Mouse (Mus musculus): ENCODE results near the gene Tmprss2. TPM values are rescaled to one million over a fixed set of nuclear protein-coding genes. Genes with fewer than 3 reads are reported as not detected.
"Not testable (repeated sequence)": the region's sequence is repeated elsewhere in the genome, so short reads cannot be mapped to it uniquely, and the experiment has no call there.

Tmprss2 gene
- polyA plus RNA-seq, 1 experiment from 2014 or later: 0.23 TPM

DNA sequence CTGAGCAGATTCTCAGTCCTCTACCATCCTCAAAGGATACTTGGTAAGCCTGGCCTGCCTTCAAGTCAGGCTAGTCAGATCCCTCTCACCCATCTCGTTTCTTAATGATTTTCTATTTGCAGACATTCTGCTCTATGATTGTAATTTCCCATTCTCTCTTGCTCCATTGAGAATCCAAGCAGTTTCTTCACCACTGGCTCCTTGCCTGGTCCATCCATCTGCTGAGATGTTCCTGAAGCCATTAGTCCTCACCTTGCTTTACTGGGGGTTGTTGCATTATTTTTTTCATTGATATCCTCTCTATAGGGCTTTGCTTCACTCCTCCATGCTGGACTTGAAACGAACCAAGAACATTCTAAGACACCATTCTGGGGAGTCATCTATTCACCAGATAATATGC is 10.4 kb downstream of the Tmprss2 start:
- no peak overlapping the region for H3K4me3 ChIP-seq (ENCODE audit: low read depth, low read length)
- no peaks in the 10 kb centered on the region for H3K4me1 ChIP-seq (ENCODE audit: control insufficient read depth, insufficient read depth, low read length)
- no peaks in the 10 kb centered on the region for H3K27me3 ChIP-seq (ENCODE audit: control insufficient read depth, insufficient read depth, low read length)
- WGBS: 71% methylated on average over 2 of the region's 2 CpGs
- no peaks in the 10 kb centered on the region for H3K36me3 ChIP-seq (ENCODE audit: control insufficient read depth, insufficient read depth, low read length)
- no peak overlapping the region for H3K27ac ChIP-seq (ENCODE audit: low read depth, low read length)
- no peak overlapping the region for H3K4me2 ChIP-seq
- no peaks in the 10 kb centered on the region for H3K9me3 ChIP-seq (ENCODE audit: control insufficient read depth, low read length)
- DNase-seq (ENCODE audit: low spot score, missing footprints) (no peak), ATAC-seq (ENCODE audit: low FRiP score) (no peak)
- H3K9ac ChIP-seq (ENCODE audit: low read length): no peak overlapping the region

DNA sequence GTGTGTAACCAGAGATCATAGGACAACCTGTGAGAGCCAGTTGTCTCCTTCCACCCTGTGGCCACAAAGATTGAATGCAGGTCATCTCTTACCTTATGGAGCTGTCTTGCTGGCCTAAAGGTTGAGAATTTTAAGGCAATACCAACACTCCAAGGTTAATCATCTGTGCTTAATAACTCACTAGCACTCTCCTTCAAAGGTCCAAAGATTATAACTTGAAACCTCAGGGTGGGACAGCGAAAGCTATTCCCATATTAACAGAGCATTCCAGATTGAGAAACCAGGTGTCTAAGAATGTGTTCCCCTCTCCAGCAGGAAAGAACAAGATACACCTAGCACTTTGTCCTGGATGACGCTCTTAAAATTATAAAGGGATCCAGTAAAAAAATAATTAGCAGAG is 12.9 kb downstream of the Tmprss2 start:
- Histone ChIP-seq H3K9me3 (ENCODE audit: control insufficient read depth, low read length) (no peaks in the 10 kb centered on the region), H3K9ac (ENCODE audit: low read length) (no peak overlapping the region), H3K4me3 (ENCODE audit: low read depth, low read length) (no peak overlapping the region), H3K4me1 (ENCODE audit: control insufficient read depth, insufficient read depth, low read length) (no peaks in the 10 kb centered on the region), H3K4me2 (no peak overlapping the region), H3K36me3 (ENCODE audit: control insufficient read depth, insufficient read depth, low read length) (no peaks in the 10 kb centered on the region), H3K27me3 (ENCODE audit: control insufficient read depth, insufficient read depth, low read length) (no peaks in the 10 kb centered on the region), H3K27ac (ENCODE audit: low read depth, low read length) (no peak overlapping the region)
- DNase-seq (ENCODE audit: low spot score, missing footprints): no peak
- 92% methylated on average over 2 of the region's 2 CpGs for WGBS
- no peak for ATAC-seq (ENCODE audit: low FRiP score)

DNA sequence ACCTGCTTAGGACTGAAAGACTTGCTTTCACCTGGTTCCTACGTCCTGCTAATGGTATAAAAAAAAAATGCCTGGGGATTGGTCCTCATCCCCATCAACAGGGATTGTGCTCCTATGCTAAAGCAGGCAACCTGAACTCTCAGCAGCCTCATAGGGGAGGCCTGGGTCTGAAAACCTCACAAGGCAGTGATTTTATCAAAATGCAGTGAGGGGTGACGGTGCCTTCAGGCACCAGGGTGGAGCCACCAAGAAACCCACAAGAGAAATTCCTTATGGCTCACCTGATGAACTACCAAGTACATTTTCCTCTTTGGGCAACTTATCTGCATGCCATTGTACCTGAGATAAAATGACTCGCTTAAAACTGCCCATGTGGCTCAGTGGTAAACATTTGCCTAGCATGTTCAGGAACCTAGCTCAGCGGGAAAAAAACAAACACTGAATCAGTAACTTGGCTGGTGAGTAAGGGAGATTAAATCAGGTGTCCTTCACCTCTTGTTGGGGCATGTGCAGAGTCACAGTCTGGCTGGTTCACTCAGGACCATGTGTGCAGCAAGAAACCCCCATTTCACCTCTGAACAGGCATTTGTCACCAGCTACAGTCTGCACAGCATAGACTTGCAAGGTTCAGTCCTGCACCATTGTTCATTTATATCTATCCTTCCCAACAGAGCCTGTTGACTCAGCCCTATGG is 17.0 kb downstream of the Tmprss2 start:
- 77% methylated on average over 4 of the region's 4 CpGs for WGBS
- DNase-seq (ENCODE audit: low spot score, missing footprints): no peak
- ATAC-seq (ENCODE audit: low FRiP score): no peak

GRCm38 (mm10) chr16:97593057-97593456 is 17.9 kb downstream of the Tmprss2 start:
- Histone ChIP-seq H3K27me3 (ENCODE audit: control insufficient read depth, insufficient read depth, low read length) (no peaks in the 10 kb centered on the region), H3K4me1 (ENCODE audit: control insufficient read depth, insufficient read depth, low read length) (no peaks in the 10 kb centered on the region), H3K9ac (ENCODE audit: low read length) (no peak overlapping the region), H3K27ac (ENCODE audit: low read depth, low read length) (no peak overlapping the region), H3K4me2 (no peak overlapping the region), H3K9me3 (ENCODE audit: control insufficient read depth, low read length) (no peaks in the 10 kb centered on the region), H3K4me3 (ENCODE audit: low read depth, low read length) (no peak overlapping the region), H3K36me3 (ENCODE audit: control insufficient read depth, insufficient read depth, low read length) (no peaks in the 10 kb centered on the region)
- ATAC-seq (ENCODE audit: low FRiP score) (no peak), DNase-seq (ENCODE audit: low spot score, missing footprints) (peak; percentile 98)
- WGBS: 33% methylated on average over 1 of the region's 1 CpGs

More for the DNA sequence above, 17.0 kb downstream of the Tmprss2 start:
- no peak overlapping the region for H3K27ac ChIP-seq (ENCODE audit: low read depth, low read length)
- no peaks in the 10 kb centered on the region for H3K36me3 ChIP-seq (ENCODE audit: control insufficient read depth, insufficient read depth, low read length)
- H3K4me1 ChIP-seq (ENCODE audit: control insufficient read depth, insufficient read depth, low read length): no peaks in the 10 kb centered on the region
- no peaks in the 10 kb centered on the region for H3K9me3 ChIP-seq (ENCODE audit: control insufficient read depth, low read length)
- no peaks in the 10 kb centered on the region for H3K27me3 ChIP-seq (ENCODE audit: control insufficient read depth, insufficient read depth, low read length)
- no peak overlapping the region for H3K4me2 ChIP-seq
- no peak overlapping the region for H3K9ac ChIP-seq (ENCODE audit: low read length)
- no peak overlapping the region for H3K4me3 ChIP-seq (ENCODE audit: low read depth, low read length)

DNA sequence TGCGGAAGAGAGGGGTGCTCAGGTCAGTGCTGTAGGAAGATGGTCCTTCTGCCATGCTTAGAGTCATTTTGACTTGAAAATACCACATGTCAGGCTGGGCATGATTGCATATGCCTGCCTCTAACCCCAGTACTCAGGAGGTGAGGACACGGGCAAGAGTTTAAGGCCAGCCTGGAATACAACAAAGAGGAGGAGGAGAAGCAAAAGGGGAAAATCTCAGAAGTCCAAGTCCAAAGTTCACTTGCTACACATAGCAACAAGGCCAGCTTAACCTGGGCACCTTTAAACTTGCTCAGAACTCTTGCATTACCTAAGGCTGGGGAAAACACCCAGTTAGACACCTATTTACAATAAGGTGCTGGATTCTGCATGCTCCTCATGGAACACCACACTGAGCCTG is 19.5 kb downstream of the Tmprss2 start:
- Histone ChIP-seq H3K36me3 (ENCODE audit: control insufficient read depth, insufficient read depth, low read length) (no peaks in the 10 kb centered on the region), H3K4me3 (ENCODE audit: low read depth, low read length) (no peak overlapping the region), H3K27me3 (ENCODE audit: control insufficient read depth, insufficient read depth, low read length) (no peaks in the 10 kb centered on the region), H3K27ac (ENCODE audit: low read depth, low read length) (no peak overlapping the region), H3K9me3 (ENCODE audit: control insufficient read depth, low read length) (no peaks in the 10 kb centered on the region), H3K4me2 (no peak overlapping the region), H3K4me1 (ENCODE audit: control insufficient read depth, insufficient read depth, low read length) (no peaks in the 10 kb centered on the region), H3K9ac (ENCODE audit: low read length) (no peak overlapping the region)
- DNase-seq (ENCODE audit: low spot score, missing footprints): no peak
- WGBS: 95% methylated on average over 2 of the region's 2 CpGs
- no peak for ATAC-seq (ENCODE audit: low FRiP score)

GRCm38 (mm10) chr16:97582876-97583275 is 28.1 kb downstream of the Tmprss2 start:
- not testable (repeated sequence) for H3K9ac ChIP-seq (ENCODE audit: low read length); H3K4me3 ChIP-seq (ENCODE audit: low read depth, low read length); H3K4me1 ChIP-seq (ENCODE audit: control insufficient read depth, insufficient read depth, low read length); H3K4me2 ChIP-seq; H3K36me3 ChIP-seq (ENCODE audit: control insufficient read depth, insufficient read depth, low read length); ATAC-seq (ENCODE audit: low FRiP score); H3K27ac ChIP-seq (ENCODE audit: low read depth, low read length); H3K27me3 ChIP-seq (ENCODE audit: control insufficient read depth, insufficient read depth, low read length); DNase-seq (ENCODE audit: low spot score, missing footprints); H3K9me3 ChIP-seq (ENCODE audit: control insufficient read depth, low read length)
- WGBS: 87% methylated on average over 1 of the region's 1 CpGs

GRCm38 (mm10) chr16:97569426-97569825 is 41.6 kb downstream of the Tmprss2 start:
- Histone ChIP-seq H3K27ac (ENCODE audit: low read depth, low read length) (no peak overlapping the region), H3K36me3 (ENCODE audit: control insufficient read depth, insufficient read depth, low read length) (no peaks in the 10 kb centered on the region), H3K27me3 (ENCODE audit: control insufficient read depth, insufficient read depth, low read length) (no peaks in the 10 kb centered on the region), H3K4me3 (ENCODE audit: low read depth, low read length) (no peak overlapping the region), H3K9ac (ENCODE audit: low read length) (no peak overlapping the region), H3K4me1 (ENCODE audit: control insufficient read depth, insufficient read depth, low read length) (no peaks in the 10 kb centered on the region), H3K4me2 (no peak overlapping the region), H3K9me3 (ENCODE audit: control insufficient read depth, low read length) (no peaks in the 10 kb centered on the region)
- ATAC-seq (ENCODE audit: low FRiP score): no peak
- 39% methylated on average over 1 of the region's 1 CpGs for WGBS
- DNase-seq (ENCODE audit: low spot score, missing footprints): no peak

DNA sequence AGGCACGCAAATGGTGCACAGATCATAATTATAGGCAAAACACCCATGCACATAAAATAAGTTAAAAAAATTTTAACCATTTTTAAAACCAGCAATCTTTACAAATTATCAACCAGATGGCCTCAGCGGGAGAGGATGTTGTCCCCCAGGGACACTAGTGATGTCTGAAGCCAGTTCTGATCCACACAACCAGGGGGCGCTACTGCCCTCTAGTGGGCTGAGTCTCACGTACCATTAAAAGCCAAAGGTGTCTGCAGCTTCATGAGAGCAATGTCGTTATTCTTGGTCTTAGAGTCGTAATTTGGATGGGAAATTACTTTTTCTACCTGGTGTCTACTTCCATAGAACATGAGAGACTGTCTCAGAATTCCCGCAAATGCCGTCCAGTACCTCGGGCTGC is 42.3 kb downstream of the Tmprss2 start:
- H3K9me3 ChIP-seq (ENCODE audit: control insufficient read depth, low read length): no peaks in the 10 kb centered on the region
- no peak overlapping the region for H3K27ac ChIP-seq (ENCODE audit: low read depth, low read length)
- no peak overlapping the region for H3K4me3 ChIP-seq (ENCODE audit: low read depth, low read length)
- no peak overlapping the region for H3K4me2 ChIP-seq
- no peaks in the 10 kb centered on the region for H3K36me3 ChIP-seq (ENCODE audit: control insufficient read depth, insufficient read depth, low read length)
- H3K9ac ChIP-seq (ENCODE audit: low read length): no peak overlapping the region
- ATAC-seq (ENCODE audit: low FRiP score): no peak
- no peaks in the 10 kb centered on the region for H3K27me3 ChIP-seq (ENCODE audit: control insufficient read depth, insufficient read depth, low read length)
- no peaks in the 10 kb centered on the region for H3K4me1 ChIP-seq (ENCODE audit: control insufficient read depth, insufficient read depth, low read length)
- WGBS: 72% methylated on average over 9 of the region's 9 CpGs
- DNase-seq (ENCODE audit: low spot score, missing footprints): peak; percentile 90

DNA sequence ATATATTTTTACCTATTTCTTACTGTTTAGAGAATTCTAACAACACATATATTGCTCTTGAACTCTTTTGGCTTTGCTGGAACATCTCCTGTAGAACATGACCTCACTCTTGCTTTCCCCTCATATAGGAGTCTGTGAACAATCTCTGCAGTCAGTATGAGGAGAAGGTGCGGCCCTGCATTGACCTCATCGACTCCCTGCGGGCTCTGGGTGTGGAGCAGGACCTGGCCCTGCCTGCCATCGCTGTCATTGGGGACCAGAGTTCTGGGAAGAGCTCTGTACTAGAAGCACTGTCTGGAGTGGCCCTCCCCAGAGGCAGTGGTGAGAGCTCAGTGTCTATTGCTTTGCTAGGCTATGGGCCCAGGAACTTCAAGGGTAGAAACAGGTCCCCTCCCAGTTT is 66.7 kb downstream of the Tmprss2 start:
- Histone ChIP-seq H3K9ac (ENCODE audit: low read length) (no peak overlapping the region), H3K4me3 (ENCODE audit: low read depth, low read length) (no peak overlapping the region), H3K27ac (ENCODE audit: low read depth, low read length) (no peak overlapping the region), H3K27me3 (ENCODE audit: control insufficient read depth, insufficient read depth, low read length) (no peaks in the 10 kb centered on the region), H3K4me1 (ENCODE audit: control insufficient read depth, insufficient read depth, low read length) (no peaks in the 10 kb centered on the region), H3K9me3 (ENCODE audit: control insufficient read depth, low read length) (no peaks in the 10 kb centered on the region), H3K4me2 (no peak overlapping the region), H3K36me3 (ENCODE audit: control insufficient read depth, insufficient read depth, low read length) (no peaks in the 10 kb centered on the region)
- ATAC-seq (ENCODE audit: low FRiP score) (no peak), DNase-seq (ENCODE audit: low spot score, missing footprints) (no peak)
- WGBS: 83% methylated on average over 4 of the region's 4 CpGs

All from midbrain, embryonic 11.5 days (tissue).